Mouse (Mus musculus): ENCODE measurements around the gene Ripor2.

DNA sequence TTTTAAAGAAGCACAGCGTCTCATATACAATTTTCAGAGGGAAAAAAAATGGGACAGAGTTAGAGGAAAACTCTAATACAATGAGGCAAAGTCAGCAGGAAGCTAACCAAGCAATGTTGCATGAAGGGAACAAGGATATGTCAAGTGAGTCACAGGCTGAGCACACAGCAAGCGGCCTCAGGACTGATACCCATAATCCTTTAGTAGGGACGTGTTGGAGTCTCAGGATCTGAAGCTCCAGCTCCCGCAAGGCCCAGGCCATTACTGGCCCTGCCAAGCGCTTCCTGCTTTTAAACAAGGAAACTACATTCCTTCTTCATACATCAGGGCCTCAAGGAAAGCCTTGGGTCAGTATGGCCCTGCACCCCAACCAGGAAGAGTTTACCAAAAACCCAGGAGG, 120.1 kb downstream of the Ripor2 start:
- TF ChIP-seq POLR2A (IDR thresholded peaks at IDR 0.05; ENCODE audit: borderline replicate concordance, extremely low read depth, insufficient read depth, insufficient read length, poor library complexity, severe bottlenecking) = no peak
- no peak for TF ChIP-seq CTCF (IDR thresholded peaks at IDR 0.05; ENCODE audit: borderline replicate concordance, extremely low read depth, insufficient read depth, insufficient read length)
